Mouse (Mus musculus) left cerebral cortex, adult 2 months (tissue): Measurements from ENCODE around the gene Gm20379. TPM values are rescaled to one million over a fixed set of nuclear protein-coding genes. Genes with fewer than 3 reads are reported as not detected.

Experiments used
- DNase-seq, 2 experiments: peaks; one replicate each; pipeline ENCODE4 v3.0.0; 2021 to 2022; ENCODE audit warnings: low spot score in 2 of 2, mixed read lengths in 1 of 2; ENCODE audit errors: extremely low spot score in 1 of 2
- H3K27ac ChIP-seq: fragments of 200-600 bp; 2 replicates; pipeline ENCODE4 v1.8.1; 2022
- H3K4me3 ChIP-seq: fragments of 200-600 bp; 2 replicates; pipeline ENCODE4 v1.8.1; 2022
- CTCF ChIP-seq: fragments of 200-600 bp; IDR thresholded peaks from 2 replicates; pipeline ENCODE4 v1.8.1; 2022; ENCODE audit warnings: antibody characterized with exemption, mild to moderate bottlenecking, moderate library complexity
- intact Hi-C: fragments of 180-260 bp; cut with DNase I; formaldehyde crosslinking; loops from one replicate; pipeline ENCODE4 v1.15.1; 2025
- total RNA-seq, 2 experiments: library from RNA; stranded (reverse); gene quantifications; 2 replicates each; pipeline ENCODE4 v1.2.3; 2021

Gene Gm20379
- total RNA-seq, 2 experiments from 2014 or later = not detected

GRCm38 (mm10) chr13:92302466-92302865 lies 3.3 kb upstream of the Gm20379 start:
- DNase-seq = no peak
- H3K27ac ChIP-seq = no peak overlapping the region
- TF ChIP-seq CTCF = no peak
- H3K4me3 ChIP-seq = no peak overlapping the region
- intact Hi-C loops = no loop called here

DNA sequence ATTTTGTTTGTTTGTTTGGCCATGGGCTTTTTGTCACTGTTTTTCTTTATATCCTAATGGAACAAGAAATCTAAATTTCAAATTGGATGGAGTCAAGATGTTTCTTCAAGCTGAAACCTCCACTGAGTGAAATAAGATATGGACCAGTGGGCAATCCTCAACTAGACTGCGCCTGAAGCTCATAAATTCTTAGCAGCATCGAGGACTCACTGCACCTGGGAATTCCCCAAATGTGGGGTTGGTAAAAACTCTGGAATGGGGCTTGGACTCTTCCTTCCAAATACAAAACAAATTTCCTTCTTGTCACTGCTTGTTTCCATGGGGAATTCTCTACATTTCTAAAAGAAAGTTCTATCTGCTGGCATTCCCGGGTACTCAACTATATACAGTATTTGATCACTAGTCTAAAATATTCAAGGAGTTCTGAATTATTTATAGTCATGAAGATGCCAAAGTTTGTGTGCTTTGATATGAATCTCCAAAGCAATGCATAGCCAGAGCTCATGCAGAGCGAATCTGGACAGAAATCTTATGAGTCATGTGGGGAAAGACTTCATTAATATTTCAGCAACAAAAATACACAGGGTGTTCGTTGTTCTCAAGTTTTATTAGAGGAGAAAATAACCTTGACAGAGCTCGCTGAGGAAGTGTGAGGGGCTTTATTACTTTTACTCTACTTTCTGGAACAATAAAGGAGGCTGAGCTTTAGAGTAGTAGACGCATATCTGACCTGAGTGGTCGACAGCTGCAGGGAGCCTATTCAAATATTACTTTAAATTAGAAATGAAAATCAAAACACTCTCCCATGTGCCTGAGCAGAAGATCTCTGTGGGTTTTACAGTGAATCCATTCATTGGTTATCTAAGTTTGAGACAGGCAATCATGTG lies 2.5 kb upstream of the Gm20379 start:
- no peak overlapping the region for H3K4me3 ChIP-seq
- no peak overlapping the region for H3K27ac ChIP-seq
- DNase-seq = no peak
- intact Hi-C loops = no loop called here
- no peak for TF ChIP-seq CTCF

DNA sequence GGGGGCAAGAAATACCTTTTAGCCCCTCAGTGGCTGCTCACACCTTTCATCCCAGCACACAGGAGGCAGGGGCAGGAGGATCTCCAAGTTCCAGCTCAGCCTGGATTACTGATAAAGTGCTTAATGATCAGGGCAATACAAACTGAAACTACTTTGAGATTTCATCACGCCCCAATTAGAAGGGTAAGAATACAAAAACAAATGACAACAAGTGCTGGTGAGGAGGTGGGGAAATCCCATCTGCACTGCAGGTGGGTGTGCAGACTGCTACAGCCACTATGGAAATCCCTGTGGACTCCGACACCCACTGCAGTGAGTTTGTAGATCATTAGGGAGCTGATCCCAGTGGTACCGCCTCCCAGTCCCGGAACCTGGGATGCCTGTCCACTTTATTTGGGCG lies 1.5 kb upstream of the Gm20379 start:
- TF ChIP-seq CTCF = no peak
- H3K4me3 ChIP-seq = no peak overlapping the region
- DNase-seq = no peak
- H3K27ac ChIP-seq = no peak overlapping the region
- intact Hi-C loops = no loop called here

DNA sequence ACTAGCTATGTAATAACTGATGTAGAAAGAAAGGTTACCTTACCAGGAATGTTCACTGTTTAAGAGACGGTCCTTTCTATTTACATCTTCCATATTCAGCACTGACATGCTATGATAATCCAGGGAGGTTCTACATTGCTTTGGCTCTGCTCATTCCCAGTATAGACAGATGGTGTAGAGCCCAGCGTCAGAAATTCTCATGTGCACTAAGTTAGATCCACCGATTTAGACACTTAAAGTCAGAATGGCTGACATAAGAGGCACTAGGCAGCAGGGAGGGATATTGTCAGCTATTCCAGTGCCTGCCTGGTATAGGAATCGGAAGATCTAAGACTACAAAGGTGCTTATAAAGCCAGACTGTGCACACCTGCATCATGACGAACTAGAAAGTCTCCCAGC lies 8.8 kb downstream of the Gm20379 start:
- no peak overlapping the region for H3K27ac ChIP-seq
- no peak for TF ChIP-seq CTCF
- no peak for DNase-seq
- intact Hi-C loops = no loop called here
- no peak overlapping the region for H3K4me3 ChIP-seq

GRCm38 (mm10) chr13:92320770-92321169 lies 15.0 kb downstream of the Gm20379 start:
- intact Hi-C loops = no loop called here
- DNase-seq = no peak
- TF ChIP-seq CTCF = no peak
- Histone ChIP-seq H3K4me3 (no peak overlapping the region), H3K27ac (no peak overlapping the region)

DNA sequence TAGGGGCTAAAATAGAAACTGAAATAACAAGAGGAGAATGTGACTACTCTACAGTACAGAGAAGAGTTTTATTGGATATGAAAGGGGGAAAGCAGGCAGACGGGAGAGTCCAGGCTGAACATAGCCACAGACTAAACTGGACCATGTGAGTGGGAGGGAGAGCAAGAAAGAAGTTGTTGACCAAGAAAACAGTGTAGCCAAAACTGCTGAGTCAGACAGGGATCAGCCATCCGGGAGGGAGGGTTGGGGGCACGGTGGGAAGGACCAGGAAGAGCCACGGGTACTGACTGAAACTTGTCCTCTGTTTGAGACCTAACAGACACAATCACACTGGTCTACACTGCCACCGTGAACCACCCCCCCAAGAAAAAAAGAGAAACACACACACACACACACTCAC lies 20.2 kb downstream of the Gm20379 start:
- Histone ChIP-seq H3K27ac (no peak overlapping the region), H3K4me3 (no peak overlapping the region)
- no peak for TF ChIP-seq CTCF
- no peak for DNase-seq
- intact Hi-C loops = no loop called here

DNA sequence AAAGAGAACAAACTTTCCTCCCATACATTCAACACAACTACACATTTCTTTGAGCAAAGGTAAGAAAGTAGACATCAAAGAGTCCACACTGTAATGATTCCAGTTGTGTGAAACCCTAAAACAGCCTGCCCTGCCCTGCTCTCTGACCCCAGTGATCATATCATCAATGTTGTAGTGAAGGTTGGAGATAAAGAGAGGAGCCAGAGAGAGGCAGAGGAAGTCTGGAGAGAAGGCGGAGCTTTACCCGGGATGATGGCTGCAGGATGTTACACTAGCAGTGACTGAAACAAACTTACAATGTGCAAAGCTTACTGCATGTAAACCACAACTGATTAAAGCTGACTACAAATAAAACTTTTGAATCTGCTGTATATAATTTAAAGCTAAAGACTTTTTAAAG lies 22.2 kb downstream of the Gm20379 start:
- Histone ChIP-seq H3K27ac (no peak overlapping the region), H3K4me3 (no peak overlapping the region)
- no peak for DNase-seq
- no peak for TF ChIP-seq CTCF
- intact Hi-C loops = no loop called here

- no peak for DNase-seq
- no peak for TF ChIP-seq CTCF
- H3K4me3 ChIP-seq = no peak overlapping the region
- H3K27ac ChIP-seq = no peak overlapping the region
- intact Hi-C loops = no loop called here
Measured at GRCm38 (mm10) chr13:92330621-92331020, 24.8 kb downstream of the Gm20379 start.

GRCm38 (mm10) chr13:92332103-92332879 lies 26.5 kb downstream of the Gm20379 start:
- Histone ChIP-seq H3K27ac (no peak overlapping the region), H3K4me3 (no peak overlapping the region)
- intact Hi-C loops = no loop called here
- no peak for TF ChIP-seq CTCF
- no peak for DNase-seq

DNA sequence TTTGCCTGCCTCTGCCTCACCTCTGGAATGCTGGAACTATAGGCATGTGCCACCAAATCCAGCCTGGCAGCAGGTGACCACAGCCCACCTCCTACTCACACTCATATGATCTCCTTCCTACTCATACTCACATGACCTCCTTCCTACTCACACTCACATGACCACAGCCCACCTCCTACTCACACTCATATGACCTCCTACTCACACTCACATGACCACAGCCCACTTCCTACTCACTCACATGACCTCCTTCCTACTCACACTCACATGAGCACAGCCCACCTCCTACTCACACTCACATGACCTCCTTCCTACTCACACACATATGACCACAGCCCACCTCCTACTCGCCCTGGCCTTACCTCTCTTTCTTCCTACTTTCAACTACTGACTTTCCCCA lies 31.1 kb downstream of the Gm20379 start:
- no peak for DNase-seq
- intact Hi-C loops = loop anchor here (1.0 to 5.0 kb wide), 3 partner anchors 210 to 530 kb away; partner anchors contain the start of gene Zcchc9
- no peak overlapping the region; the same call in 1 of the 2 replicates for H3K27ac ChIP-seq
- H3K4me3 ChIP-seq = no peak overlapping the region
- no peak for TF ChIP-seq CTCF

DNA sequence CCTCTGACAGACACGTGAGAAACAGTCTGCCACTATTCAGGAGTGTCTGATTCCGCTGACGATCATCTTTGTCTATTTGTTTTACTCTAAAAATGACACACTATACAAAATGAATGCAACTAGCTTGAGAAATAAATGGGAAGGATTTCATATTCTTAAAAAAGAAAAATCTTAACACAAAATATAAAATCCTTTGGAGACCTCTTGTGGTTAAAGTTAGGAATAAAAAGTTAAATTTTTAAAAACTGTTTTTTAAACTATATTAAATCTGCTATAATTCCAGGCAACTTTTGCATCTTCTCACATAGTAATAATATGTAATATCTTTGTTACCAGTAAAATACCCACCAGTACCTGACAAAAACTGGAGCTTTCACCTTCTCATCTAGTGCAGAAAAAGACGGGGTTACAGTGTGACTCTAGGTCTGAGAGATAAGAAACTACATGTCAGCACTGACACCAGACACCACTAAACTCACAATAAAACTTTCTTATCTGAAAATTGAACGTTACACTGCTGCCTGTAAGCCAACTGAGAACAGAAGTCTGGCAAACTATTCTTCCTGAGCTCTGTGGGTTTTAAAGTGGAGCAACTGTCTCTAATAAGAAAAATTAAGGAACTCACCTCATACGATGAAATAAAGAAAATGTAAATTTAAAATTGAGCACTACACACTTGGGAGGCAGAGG lies 32.1 kb downstream of the Gm20379 start:
- Histone ChIP-seq H3K27ac (peak overlapping the region; percentile 40; the same call in 1 of the 2 replicates), H3K4me3 (no peak overlapping the region)
- TF ChIP-seq CTCF = peak; percentile 56
- intact Hi-C loops = loop anchor here (1.0 to 5.0 kb wide), 3 partner anchors 211 to 531 kb away; partner anchors contain the start of gene Zcchc9
- DNase-seq = no peak

DNA sequence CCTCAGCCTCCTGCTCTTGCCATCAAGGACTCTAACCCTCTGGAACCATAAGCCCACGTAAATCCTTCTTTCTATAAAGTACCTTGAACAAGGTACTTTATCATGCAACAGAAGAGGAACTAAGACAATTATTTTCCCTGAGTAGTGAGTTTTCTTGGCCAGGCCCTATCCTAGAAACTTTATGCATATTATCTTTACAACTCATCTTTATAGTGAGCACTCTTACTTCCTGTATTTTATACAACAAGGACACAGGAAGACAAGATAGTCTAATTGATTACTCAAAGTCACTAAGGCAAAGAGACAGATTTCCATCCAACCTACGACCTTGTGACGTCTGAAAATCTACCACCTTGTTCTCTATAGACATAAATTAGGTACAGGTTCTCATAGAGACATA lies 34.0 kb downstream of the Gm20379 start:
- no peak for TF ChIP-seq CTCF
- H3K4me3 ChIP-seq = no peak overlapping the region
- H3K27ac ChIP-seq = no peak overlapping the region
- intact Hi-C loops = loop anchor here (5.0 kb wide), 2 partner anchors 212 to 532 kb away; partner anchors contain the start of gene Zcchc9
- DNase-seq = no peak
